Mouse (Mus musculus) heart, postnatal 0 days (tissue): Measurements from ENCODE around the gene Kcnma1.

ENCODE experiments used
- CTCF ChIP-seq: IDR thresholded peaks from 2 replicates; pipeline ENCODE4 v1.5.1; 2016; ENCODE audit warnings: antibody characterized with exemption, control low read depth, low read depth
- EP300 ChIP-seq: IDR thresholded peaks from 2 replicates; pipeline ENCODE4 v1.6.1; 2016; ENCODE audit warnings: antibody characterized with exemption, low read depth

DNA sequence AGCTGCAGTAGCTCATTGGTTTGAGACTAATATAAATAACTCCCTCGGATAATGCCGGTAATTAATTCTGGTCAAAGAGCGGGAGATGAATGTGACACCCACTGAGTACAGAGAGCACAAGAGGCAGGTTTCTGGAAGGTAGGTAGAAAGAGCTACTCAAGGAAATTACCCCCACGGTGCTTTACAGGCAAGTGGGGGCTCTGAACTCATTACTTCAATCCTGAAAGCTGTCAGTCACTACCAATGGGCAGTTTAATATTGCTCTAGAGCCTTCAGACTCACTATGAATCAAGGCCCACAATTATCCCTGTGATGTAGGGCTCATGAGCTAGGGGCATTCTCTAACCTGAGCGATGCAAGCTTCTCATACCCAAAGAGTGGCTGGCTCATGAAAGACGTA lies 79.3 kb downstream of the Kcnma1 start:
- TF ChIP-seq CTCF (no peak), EP300 (no peak)
